Mouse (Mus musculus): ENCODE measurements around the gene Eif5a.

DNA sequence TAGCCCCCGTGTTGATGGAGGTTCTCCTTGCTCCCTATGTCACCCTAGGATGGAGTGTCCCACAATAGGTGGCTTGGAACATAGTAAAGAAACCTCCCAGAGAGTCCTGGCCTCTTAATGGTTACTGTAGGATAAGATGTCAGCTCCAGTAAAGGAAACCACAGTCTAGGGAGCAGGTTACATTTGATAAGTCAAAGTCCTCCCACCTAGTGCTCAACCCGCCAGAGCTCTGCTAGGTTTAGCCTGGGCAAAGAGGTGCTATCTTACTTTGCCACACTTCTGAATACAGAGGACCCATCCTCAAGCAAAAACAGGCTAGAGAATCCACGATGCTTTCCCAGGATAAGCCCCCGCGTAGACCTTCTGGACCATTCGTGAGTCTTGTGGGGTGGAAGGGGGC is 42.8 kb downstream of the Eif5a start:
- TF ChIP-seq POLR2A (IDR thresholded peaks at IDR 0.05; ENCODE audit: borderline replicate concordance, insufficient read depth, low read length) (no peak), CTCF (IDR thresholded peaks at IDR 0.05; ENCODE audit: borderline replicate concordance, insufficient read depth, low read depth, low read length) (no peak)

Measured in cerebellum, adult 2 months (tissue).